Mouse (Mus musculus) CH12.LX (cell line): Measurements from ENCODE around the gene Npr3. TPM values are rescaled to one million over a fixed set of nuclear protein-coding genes. Genes with fewer than 3 reads are reported as not detected.

Source experiments
- DNase-seq: peaks from one replicate; pipeline ENCODE4 v3.0.0-alpha.2; 2013; ENCODE audit errors: extremely low read depth
- H3K27ac ChIP-seq: 2 replicates; pipeline ENCODE4 v1.5.1; 2012; ENCODE audit warnings: low read depth, mild to moderate bottlenecking, control low read depth, moderate library complexity; ENCODE audit not compliant: insufficient read depth
- H3K27me3 ChIP-seq: replicated peaks from 2 replicates; pipeline ENCODE3; 2012; ENCODE audit warnings: inconsistent platforms
- H3K36me3 ChIP-seq, 2 experiments: replicated peaks in 1 of 2; 2 replicates each; pipeline versions ENCODE3 to v1.6.1; 2012; ENCODE audit warnings: inconsistent platforms in 1 of 2, low read length in 1 of 2, mild to moderate bottlenecking in 1 of 2, mixed read lengths in 1 of 2, moderate library complexity in 1 of 2; ENCODE audit not compliant: control insufficient read depth in 1 of 2, insufficient read depth in 1 of 2
- H3K4me1 ChIP-seq, 2 experiments: 2 replicates each; pipeline ENCODE4 v1.6.1; 2012; ENCODE audit warnings: inconsistent platforms in 1 of 2, moderate library complexity in 1 of 2; ENCODE audit not compliant: insufficient read depth in 2 of 2, control insufficient read depth in 1 of 2
- H3K4me2 ChIP-seq: 2 replicates; pipeline ENCODE4 v1.6.1; 2012; ENCODE audit warnings: low read depth, mild to moderate bottlenecking, control low read depth; ENCODE audit not compliant: poor library complexity, insufficient read depth, severe bottlenecking
- H3K4me3 ChIP-seq, 3 experiments: fragments of 150-350 bp in 1 of 3; sonication (generic) in 1 of 3; replicated peaks in 1 of 3; 2 replicates each; pipeline versions ENCODE3 to v1.5.1; 2011 to 2012; ENCODE audit warnings: low read depth in 2 of 3, low read length in 2 of 3, mild to moderate bottlenecking in 2 of 3, moderate library complexity in 2 of 3, control low read depth in 1 of 3, improper control_type of control experiment in 1 of 3, inconsistent platforms in 1 of 3, mixed read lengths in 1 of 3; ENCODE audit not compliant: poor library complexity in 1 of 3
- H3K79me2 ChIP-seq: replicated peaks from 2 replicates; pipeline ENCODE4 v1.6.1; 2012; ENCODE audit warnings: mild to moderate bottlenecking, moderate library complexity; ENCODE audit not compliant: control insufficient read depth, poor library complexity, insufficient read depth, severe bottlenecking; ENCODE audit errors: extremely low read depth
- H3K9ac ChIP-seq: 2 replicates; pipeline ENCODE4 v1.6.1; 2012; ENCODE audit warnings: low read depth, mild to moderate bottlenecking, control low read depth, moderate library complexity; ENCODE audit not compliant: insufficient read depth
- H3K9me3 ChIP-seq: replicated peaks from 2 replicates; pipeline ENCODE3; 2012; ENCODE audit warnings: low read length, inconsistent platforms, mixed read lengths
- CHD2 ChIP-seq: IDR thresholded peaks from 2 replicates; pipeline ENCODE4 v1.6.1; 2011; ENCODE audit warnings: low read length, improper control_type of control experiment
- CTCF ChIP-seq, 2 experiments: IDR thresholded peaks in 1 of 2; conservative IDR thresholded peaks in 1 of 2; 2 replicates each; pipeline ENCODE4 v1.5.1; 2011 to 2012; ENCODE audit warnings: low read depth in 2 of 2, low read length in 2 of 2, improper control_type of control experiment in 1 of 2, inconsistent platforms in 1 of 2, mild to moderate bottlenecking in 1 of 2, moderate library complexity in 1 of 2
- ELF1 ChIP-seq: IDR thresholded peaks from 2 replicates; pipeline ENCODE4 v1.6.1; 2014; ENCODE audit warnings: low read depth, mild to moderate bottlenecking, inconsistent platforms, low read length, improper control_type of control experiment
- ETS1 ChIP-seq: conservative IDR thresholded peaks from 2 replicates; pipeline ENCODE4 v1.6.1; 2012; ENCODE audit warnings: low read depth, mild to moderate bottlenecking, inconsistent platforms, low read length, improper control_type of control experiment, moderate library complexity
- GABPA ChIP-seq: IDR thresholded peaks from 2 replicates; pipeline ENCODE4 v1.6.1; 2012; ENCODE audit warnings: low read depth, low read length, improper control_type of control experiment, inconsistent platforms; ENCODE audit not compliant: insufficient replicate concordance
- HCFC1 ChIP-seq: IDR thresholded peaks from 2 replicates; pipeline ENCODE4 v1.6.1; 2012; ENCODE audit warnings: low read depth, mild to moderate bottlenecking, inconsistent platforms, low read length, improper control_type of control experiment
- IRF4 ChIP-seq: IDR thresholded peaks from 2 replicates; pipeline ENCODE4 v1.6.1; 2014; ENCODE audit warnings: low read depth, mild to moderate bottlenecking, inconsistent platforms, low read length, improper control_type of control experiment
- JUN ChIP-seq: IDR thresholded peaks from 2 replicates; pipeline ENCODE4 v1.6.1; 2011; ENCODE audit warnings: low read depth, mild to moderate bottlenecking, low read length, improper control_type of control experiment, moderate library complexity; ENCODE audit not compliant: insufficient read depth
- KAT2A ChIP-seq: IDR thresholded peaks from 2 replicates; pipeline ENCODE4 v1.6.1; 2012; ENCODE audit warnings: low read length, improper control_type of control experiment, inconsistent platforms; ENCODE audit not compliant: insufficient replicate concordance
- MAX ChIP-seq: IDR thresholded peaks from 2 replicates; pipeline ENCODE4 v1.6.1; 2011; ENCODE audit warnings: low read length, improper control_type of control experiment
- MEF2A ChIP-seq: IDR thresholded peaks from 2 replicates; pipeline ENCODE4 v1.6.1; 2014; ENCODE audit warnings: low read depth, mild to moderate bottlenecking, inconsistent platforms, low read length, improper control_type of control experiment, borderline replicate concordance
- MXI1 ChIP-seq: IDR thresholded peaks from 2 replicates; pipeline ENCODE4 v1.6.1; 2011; ENCODE audit warnings: mild to moderate bottlenecking, low read depth, low read length, improper control_type of control experiment
- MYC ChIP-seq: IDR thresholded peaks from 2 replicates; pipeline ENCODE4 v1.6.1; 2011; ENCODE audit warnings: low read depth, mild to moderate bottlenecking, improper control_type of control experiment, low read length
- PAX5 ChIP-seq: IDR thresholded peaks from 2 replicates; pipeline ENCODE4 v1.6.1; 2012; ENCODE audit warnings: low read length, inconsistent platforms, mixed read lengths
- POLR2A ChIP-seq: IDR thresholded peaks from 2 replicates; pipeline ENCODE4 v1.6.1; 2011; ENCODE audit warnings: low read depth, mild to moderate bottlenecking, improper control_type of control experiment, low read length
- RAD21 ChIP-seq: IDR thresholded peaks from 2 replicates; pipeline ENCODE4 v1.6.1; 2011; ENCODE audit warnings: low read depth, mild to moderate bottlenecking, low read length, improper control_type of control experiment, moderate library complexity
- RCOR1 ChIP-seq: conservative IDR thresholded peaks from 2 replicates; pipeline ENCODE4 v1.6.1; 2012; ENCODE audit warnings: low read depth, mild to moderate bottlenecking, inconsistent platforms, low read length, improper control_type of control experiment
- SIN3A ChIP-seq: IDR thresholded peaks from 2 replicates; pipeline ENCODE4 v1.6.1; 2012; ENCODE audit warnings: low read length, improper control_type of control experiment, inconsistent platforms
- SMC3 ChIP-seq: IDR thresholded peaks from 2 replicates; pipeline ENCODE4 v1.6.1; 2011; ENCODE audit warnings: low read depth, low read length, improper control_type of control experiment
- TBP ChIP-seq: conservative IDR thresholded peaks from 2 replicates; pipeline ENCODE4 v1.6.1; 2011; ENCODE audit warnings: low read depth, low read length, improper control_type of control experiment
- USF1 ChIP-seq: IDR thresholded peaks from 2 replicates; pipeline ENCODE4 v1.6.1; 2014; ENCODE audit warnings: low read depth, mild to moderate bottlenecking, inconsistent platforms, low read length, improper control_type of control experiment
- ZC3H11A ChIP-seq: IDR thresholded peaks from 2 replicates; pipeline ENCODE4 v1.6.1; 2012; ENCODE audit warnings: low read depth, mild to moderate bottlenecking, inconsistent platforms, low read length, improper control_type of control experiment
- ZMIZ1 ChIP-seq: IDR thresholded peaks from 2 replicates; pipeline ENCODE4 v1.6.1; 2012; ENCODE audit warnings: low read depth, mild to moderate bottlenecking, inconsistent platforms, low read length, improper control_type of control experiment
- ZNF384 ChIP-seq: IDR thresholded peaks from 2 replicates; pipeline ENCODE4 v1.6.1; 2012; ENCODE audit warnings: low read depth, low read length, improper control_type of control experiment, inconsistent platforms
- dilution Hi-C: fragments of 300-500 bp; cut with MboI; formaldehyde crosslinking; loops from 2 replicates; pipeline ENCODE4 v1.14.3; 2020; ENCODE audit warnings: low sequenced_read_pairs; ENCODE audit not compliant: extremely low pct_unique_long_range_greater_than_20kb, extremely low pct_ligation_motif_present
- in situ Hi-C: fragments of 300-500 bp; cut with MboI; formaldehyde crosslinking; loops from 3 replicates; pipeline ENCODE4 v1.14.3; 2019; ENCODE audit warnings: low sequenced_read_pairs, low pct_ligation_motif_present, low pct_unique_long_range_greater_than_20kb, mixed read lengths
- polyA plus RNA-seq: library from polyadenylated mRNA; unstranded; fragments of >175 nt; gene quantifications from 2 replicates; pipeline ENCODE4 v1.2.1, GENCODE M21; 2012; ENCODE audit warnings: low read depth; ENCODE audit not compliant: insufficient read length
- total RNA-seq, 2 experiments: library from RNA; depleted of rRNA; stranded (reverse); fragments of 300-350 nt in 1 of 2; fragments of >200 nt in 1 of 2; gene quantifications; 2 replicates each; pipeline ENCODE4 v1.2.3; 2012 to 2014

The Npr3 gene
- total and polyA plus RNA-seq, 3 experiments: not detected

- Histone ChIP-seq H3K9me3 (no peaks in the 10 kb centered on the region), H3K36me3 (no peaks in the 10 kb centered on the region), H3K4me2 (no peak overlapping the region), H3K4me3 (no peak overlapping the region), H3K27me3 (no peaks in the 10 kb centered on the region), H3K27ac (no peak overlapping the region), H3K9ac (no peak overlapping the region), H3K79me2 (no peaks in the 10 kb centered on the region)
- dilution Hi-C loops: no loop called here
- no peak for DNase-seq
- in situ Hi-C loops: loop anchor here (25.0 kb wide), 1 partner anchor 939 kb away; the partner anchor contains the start of gene Slc45a2
- TF ChIP-seq ZNF384 (no peak), ELF1 (no peak), HCFC1 (no peak), ZC3H11A (no peak), USF1 (no peak), RCOR1 (no peak), TBP (no peak), MEF2A (no peak), GABPA (no peak), ZMIZ1 (no peak), IRF4 (no peak), RAD21 (no peak), PAX5 (no peak), ETS1 (no peak), SIN3A (no peak), MYC (no peak), KAT2A (no peak), MXI1 (no peak), MAX (no peak), POLR2A (no peak)
- TF ChIP-seq, all 38 proteins: peak for 0
- H3K4me1 ChIP-seq: 0 out of 4 replicates have a peak, but pooled peaks cover 0 to 5% of the 10 kb centered on the region in 2 experiments
These were observed 44.1 kb upstream of the Npr3 start for GRCm38 (mm10) chr15:11951181-11951580.

GRCm38 (mm10) chr15:11950144-11950543, 43.1 kb upstream of the Npr3 start:
- Histone ChIP-seq H3K27me3 (no peaks in the 10 kb centered on the region), H3K9me3 (no peaks in the 10 kb centered on the region), H3K4me3 (no peak overlapping the region), H3K9ac (no peak overlapping the region), H3K36me3 (no peaks in the 10 kb centered on the region), H3K27ac (no peak overlapping the region), H3K79me2 (no peaks in the 10 kb centered on the region), H3K4me1 (0 out of 4 replicates have a peak, but pooled peaks cover 0 to 5% of the 10 kb centered on the region in 2 experiments), H3K4me2 (no peak overlapping the region)
- dilution Hi-C loops: no loop called here
- in situ Hi-C loops: loop anchor here (25.0 kb wide), 1 partner anchor 938 kb away; the partner anchor contains the start of gene Slc45a2
- TF ChIP-seq RAD21 (no peak), MXI1 (no peak), ELF1 (no peak), ZC3H11A (no peak), JUN (no peak), ZMIZ1 (no peak), CTCF (conservative IDR thresholded peaks at IDR 0.05 in 1 of 2, IDR thresholded peaks at IDR 0.05 in 1 of 2; ENCODE audit: low read depth in 2 of 2, low read length in 2 of 2) (no peak), CHD2 (no peak), SMC3 (no peak), GABPA (no peak)
- no peak for DNase-seq
